Mouse (Mus musculus) neural tube, embryonic 15.5 days (tissue): ENCODE data around the gene Plxnc1. TPM values are rescaled to one million over a fixed set of nuclear protein-coding genes. Genes with fewer than 3 reads are reported as not detected.

Source experiments
- ATAC-seq: fragments of 200-750 bp; cut with Nextera tagmentation; 2 replicates; pipeline ENCODE4 v1.8.0; 2017; ENCODE audit warnings: mild to moderate bottlenecking, moderate TSS enrichment, moderate library complexity; ENCODE audit not compliant: low FRiP score
- H3K27ac ChIP-seq: fragments of 300-500 bp; sonication (generic); replicated peaks from 2 replicates; pipeline ENCODE4 v1.5.1; 2015; ENCODE audit warnings: mild to moderate bottlenecking, inconsistent platforms
- H3K27me3 ChIP-seq: fragments of 300-500 bp; sonication (generic); replicated peaks from 2 replicates; pipeline ENCODE4 v1.6.1; 2015; ENCODE audit warnings: inconsistent platforms
- H3K36me3 ChIP-seq: fragments of 300-500 bp; sonication (generic); 2 replicates; pipeline ENCODE4 v1.6.1; 2015; ENCODE audit warnings: inconsistent platforms
- H3K4me1 ChIP-seq: fragments of 300-500 bp; sonication (generic); 2 replicates; pipeline ENCODE4 v1.6.1; 2015; ENCODE audit warnings: inconsistent platforms
- H3K4me2 ChIP-seq: fragments of 300-500 bp; sonication (generic); 2 replicates; pipeline ENCODE4 v1.6.1; 2015; ENCODE audit warnings: inconsistent platforms, mild to moderate bottlenecking, moderate library complexity
- H3K4me3 ChIP-seq: fragments of 300-500 bp; sonication (generic); replicated peaks from 2 replicates; pipeline ENCODE4 v1.5.1; 2015; ENCODE audit warnings: mild to moderate bottlenecking, inconsistent platforms
- H3K9ac ChIP-seq: fragments of 300-500 bp; sonication (generic); replicated peaks from 2 replicates; pipeline ENCODE4 v1.6.1; 2015; ENCODE audit warnings: mild to moderate bottlenecking, inconsistent platforms
- H3K9me3 ChIP-seq: fragments of 300-500 bp; sonication (generic); replicated peaks from 2 replicates; pipeline ENCODE4 v1.6.1; 2016; ENCODE audit warnings: inconsistent platforms
- WGBS: fragments of 180-500 bp; shearing (Covaris S2); methylation state at CpG from one replicate; pipeline ENCODE4 v1.1.7; 2015; ENCODE audit warnings: mixed read lengths; 5-methylcytosine and 5-hydroxymethylcytosine counted together
- polyA plus RNA-seq: library from polyadenylated mRNA; unstranded; fragments of >200 nt; fragmentation: Nextera tagmentation; extraction: Ambion mirVana; gene quantifications from 2 replicates; pipeline ENCODE4 v1.2.1, GENCODE M21; 2015

Gene Plxnc1
- polyA plus RNA-seq, 1 experiment from 2014 or later: 9.8 TPM

DNA sequence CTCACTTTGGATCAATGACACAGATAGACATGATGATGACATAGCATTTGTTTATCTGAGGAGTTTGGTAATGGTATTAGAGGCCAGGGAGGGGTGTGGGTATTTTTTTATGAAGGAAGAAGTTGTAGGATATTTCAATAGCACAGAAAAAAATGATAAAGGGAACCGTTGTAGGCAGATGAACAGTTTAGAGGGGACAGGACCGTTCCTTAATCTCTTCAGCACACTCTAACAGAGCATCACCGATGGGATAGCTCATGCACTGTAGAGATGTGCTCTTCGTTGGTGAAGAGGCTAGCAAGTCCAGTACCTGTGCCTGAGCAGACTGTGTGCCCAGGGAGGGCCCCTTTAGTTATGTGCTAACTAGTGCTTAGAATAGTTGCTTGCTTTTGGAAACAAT lies 165.3 kb downstream of the Plxnc1 start:
- Histone ChIP-seq H3K9ac (no peak overlapping the region), H3K4me1 (no peaks in the 10 kb centered on the region), H3K9me3 (no peaks in the 10 kb centered on the region), H3K27ac (no peak overlapping the region), H3K4me2 (no peak overlapping the region), H3K4me3 (no peak overlapping the region), H3K36me3 (0 out of 2 replicates have a peak, but pooled peaks cover 9% of the 10 kb centered on the region), H3K27me3 (no peaks in the 10 kb centered on the region)
- 96% methylated on average over 4 of the region's 4 CpGs for WGBS
- no peak for ATAC-seq

DNA sequence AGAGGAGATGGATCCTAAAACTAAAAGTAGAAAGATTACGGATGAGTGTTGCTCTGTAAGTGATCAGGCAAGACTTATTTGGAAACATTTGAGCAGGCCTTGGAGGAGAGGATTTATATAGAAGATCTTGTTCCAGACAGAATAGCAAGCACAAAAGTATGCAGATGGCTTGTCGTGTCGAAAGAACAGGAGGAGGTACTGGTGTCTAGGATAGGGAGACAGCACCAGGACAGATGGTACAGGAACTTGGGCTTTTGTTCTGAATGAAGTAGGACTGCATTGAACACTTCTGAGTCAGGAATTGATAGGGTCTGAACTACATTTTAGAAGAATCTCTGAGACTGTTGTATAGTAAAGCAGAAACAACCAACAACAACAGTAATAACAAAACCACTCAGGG lies 167.1 kb downstream of the Plxnc1 start:
- Histone ChIP-seq H3K27ac (no peak overlapping the region), H3K36me3 (0 out of 2 replicates have a peak, but pooled peaks cover 9% of the 10 kb centered on the region), H3K4me3 (no peak overlapping the region), H3K27me3 (no peaks in the 10 kb centered on the region), H3K4me1 (no peaks in the 10 kb centered on the region), H3K4me2 (no peak overlapping the region), H3K9me3 (no peaks in the 10 kb centered on the region), H3K9ac (no peak overlapping the region)
- ATAC-seq: no peak
- WGBS: 91% methylated on average over 3 of the region's 3 CpGs

DNA sequence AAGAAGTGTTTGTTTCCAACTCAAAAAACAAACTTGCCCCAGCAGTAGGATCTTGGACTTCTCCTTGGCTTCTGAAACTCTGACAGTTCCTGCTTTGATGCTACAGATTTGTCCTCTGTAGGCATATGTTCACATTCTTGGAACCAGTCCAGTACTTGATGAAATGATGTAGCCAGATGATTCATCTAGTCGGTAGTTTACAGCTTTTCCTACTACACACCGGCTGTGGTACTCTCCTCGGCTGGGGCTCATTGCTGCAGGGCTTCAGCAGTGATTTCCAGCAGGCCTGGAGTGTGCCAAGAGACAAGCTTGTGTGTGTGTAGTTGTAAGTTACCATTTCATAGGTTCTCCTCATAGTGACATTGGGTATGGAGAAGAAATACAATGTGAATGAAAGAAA lies 173.1 kb downstream of the Plxnc1 start:
- no peak for ATAC-seq
- Histone ChIP-seq H3K27ac (no peak overlapping the region), H3K4me1 (no peaks in the 10 kb centered on the region), H3K9me3 (no peaks in the 10 kb centered on the region), H3K36me3 (peaks cover 3% of the 10 kb centered on the region; the same call in 1 of the 2 replicates), H3K27me3 (no peaks in the 10 kb centered on the region), H3K4me2 (no peak overlapping the region), H3K4me3 (no peak overlapping the region), H3K9ac (no peak overlapping the region)
- WGBS: 43% methylated on average over 3 of the region's 3 CpGs

DNA sequence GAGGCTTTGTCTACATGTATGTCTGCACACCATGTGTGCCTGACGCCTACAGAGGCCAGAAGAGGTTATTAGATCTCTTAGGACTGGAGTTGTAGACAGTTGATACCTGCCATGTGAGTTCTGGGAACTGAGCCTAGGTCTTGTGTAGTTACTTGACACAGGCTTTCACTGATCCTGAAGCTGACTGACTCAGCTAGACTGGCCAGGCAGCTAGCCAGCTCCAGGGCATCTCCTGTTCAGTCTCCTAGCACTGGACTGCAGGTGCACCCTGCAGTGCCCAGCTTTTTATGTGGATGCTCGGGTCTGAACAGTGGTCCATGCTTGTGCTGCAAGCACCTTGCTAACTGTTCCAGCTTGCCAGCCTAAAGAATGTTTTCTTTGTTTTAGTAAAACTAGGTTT lies 197.6 kb downstream of the Plxnc1 start:
- H3K9ac ChIP-seq: no peak overlapping the region
- H3K27me3 ChIP-seq: no peaks in the 10 kb centered on the region
- H3K27ac ChIP-seq: no peak overlapping the region
- ATAC-seq: no peak
- no peak overlapping the region for H3K4me3 ChIP-seq
- peaks cover 4% of the 10 kb centered on the region; the same call in 1 of the 2 replicates for H3K36me3 ChIP-seq
- no peaks in the 10 kb centered on the region for H3K9me3 ChIP-seq
- WGBS: 70% methylated on average over 2 of the region's 2 CpGs
- H3K4me2 ChIP-seq: no peak overlapping the region
- H3K4me1 ChIP-seq: no peaks in the 10 kb centered on the region

DNA sequence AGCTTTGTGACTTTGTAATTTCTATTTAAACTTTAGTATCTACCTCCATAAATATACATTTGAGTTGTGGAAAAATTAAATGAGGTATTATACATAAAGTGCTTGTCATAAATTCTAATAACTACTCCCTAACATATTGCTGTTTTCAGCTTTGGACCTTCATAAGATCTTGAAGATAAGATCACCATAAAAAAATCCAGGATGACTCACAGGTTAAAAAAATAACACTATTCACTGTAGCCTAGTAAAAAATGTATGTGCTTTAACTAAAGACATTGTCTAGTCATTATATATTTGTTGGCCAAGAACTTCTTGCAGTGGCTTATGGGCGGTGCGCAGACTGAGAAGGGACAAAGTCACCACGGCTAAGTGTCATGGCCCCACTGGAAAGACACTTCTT lies 203.2 kb downstream of the Plxnc1 start:
- no peak for ATAC-seq
- Histone ChIP-seq H3K4me2 (no peak overlapping the region), H3K4me3 (no peak overlapping the region), H3K27ac (no peak overlapping the region), H3K9me3 (no peaks in the 10 kb centered on the region), H3K4me1 (no peaks in the 10 kb centered on the region), H3K36me3 (no peaks in the 10 kb centered on the region), H3K27me3 (no peaks in the 10 kb centered on the region), H3K9ac (no peak overlapping the region)
- 97% methylated on average over 3 of the region's 3 CpGs for WGBS
